Mouse (Mus musculus): ENCODE data around the gene Aoc3.
"Not testable (repeated sequence)": the region's sequence is repeated elsewhere in the genome, so short reads cannot be mapped to it uniquely, and the experiment has no call there.

Gene Aoc3

GRCm38 (mm10) chr11:101330371-101330924, at the start of gene Aoc3:
Gene Aoc3 (plus strand): TSS chr11:101330605.
- in situ Hi-C loops (cut with MboI, MseI) = loop anchor here (5.0 kb wide), 1 partner anchor 82 kb away; no protein-coding TSS in a partner anchor

GRCm38 (mm10) chr11:101280837-101281236, 49.6 kb upstream of the Aoc3 start:
- in situ Hi-C loops (cut with MboI, MseI) = no loop called here

- in situ Hi-C loops (cut with MboI, MseI) = no loop called here
Measured at GRCm38 (mm10) chr11:101282896-101283295, 47.5 kb upstream of the Aoc3 start.

- in situ Hi-C loops (cut with MboI, MseI) = no loop called here
Measured at GRCm38 (mm10) chr11:101283805-101284204, 46.6 kb upstream of the Aoc3 start.

GRCm38 (mm10) chr11:101287306-101287705, 43.1 kb upstream of the Aoc3 start:
- in situ Hi-C loops (cut with MboI, MseI) = no loop called here

GRCm38 (mm10) chr11:101291231-101291630, 39.2 kb upstream of the Aoc3 start:
- in situ Hi-C loops (cut with MboI, MseI) = no loop called here

GRCm38 (mm10) chr11:101295191-101295590, 35.2 kb upstream of the Aoc3 start:
- in situ Hi-C loops (cut with MboI, MseI) = no loop called here

- in situ Hi-C loops (cut with MboI, MseI) = no loop called here
Measured at GRCm38 (mm10) chr11:101300881-101301280, 29.5 kb upstream of the Aoc3 start.

GRCm38 (mm10) chr11:101301299-101302003, 29.0 kb upstream of the Aoc3 start:
- in situ Hi-C loops (cut with MboI, MseI) = no loop called here

- in situ Hi-C loops (cut with MboI, MseI) = no loop called here
Measured at GRCm38 (mm10) chr11:101302004-101302798, 28.2 kb upstream of the Aoc3 start, which contains the start of gene Becn1. Gene Becn1 (minus strand): TSS chr11:101302286.

- in situ Hi-C loops (cut with MboI, MseI) = no loop called here
Measured at GRCm38 (mm10) chr11:101307744-101308143, 22.7 kb upstream of the Aoc3 start.

GRCm38 (mm10) chr11:101311083-101311482, 19.3 kb upstream of the Aoc3 start:
- in situ Hi-C loops (cut with MboI, MseI) = no loop called here

GRCm38 (mm10) chr11:101312150-101312549, 18.3 kb upstream of the Aoc3 start:
- in situ Hi-C loops (cut with MboI, MseI) = no loop called here

GRCm38 (mm10) chr11:101314567-101314966, 15.8 kb upstream of the Aoc3 start:
- in situ Hi-C loops (cut with MboI, MseI) = no loop called here

- in situ Hi-C loops (cut with MboI, MseI) = no loop called here
Measured at GRCm38 (mm10) chr11:101315082-101315650, 15.2 kb upstream of the Aoc3 start.

- in situ Hi-C loops (cut with MboI, MseI) = no loop called here
Measured at GRCm38 (mm10) chr11:101315665-101316500, 14.5 kb upstream of the Aoc3 start, which contains the start of gene Psme3. Gene Psme3 (plus strand): TSS chr11:101316213.

GRCm38 (mm10) chr11:101316501-101316917, 13.9 kb upstream of the Aoc3 start:
- in situ Hi-C loops (cut with MboI, MseI) = no loop called here

GRCm38 (mm10) chr11:101323609-101324008, 6.8 kb upstream of the Aoc3 start:
- in situ Hi-C loops (cut with MboI, MseI) = no loop called here

GRCm38 (mm10) chr11:101324763-101325162, 5.6 kb upstream of the Aoc3 start, which contains the start of gene Aoc2:
Gene Aoc2 (plus strand): TSS chr11:101325063.
- in situ Hi-C loops (cut with MboI, MseI) = no loop called here

- in situ Hi-C loops (cut with MboI, MseI) = not testable (repeated sequence)
Measured at GRCm38 (mm10) chr11:101325201-101325600, 5.2 kb upstream of the Aoc3 start.

- in situ Hi-C loops (cut with MboI, MseI) = no loop called here
Measured at GRCm38 (mm10) chr11:101326147-101326546, 4.3 kb upstream of the Aoc3 start.
